Mouse (Mus musculus) left cerebral cortex, adult 2 months (tissue): ENCODE results near the gene Irf2. TPM values are rescaled to one million over a fixed set of nuclear protein-coding genes. Genes with fewer than 3 reads are reported as not detected.

Experiments used
- DNase-seq, 2 experiments: peaks; one replicate each; pipeline ENCODE4 v3.0.0; 2021 to 2022; ENCODE audit warnings: low spot score in 2 of 2, mixed read lengths in 1 of 2; ENCODE audit errors: extremely low spot score in 1 of 2
- H3K27ac ChIP-seq: fragments of 200-600 bp; 2 replicates; pipeline ENCODE4 v1.8.1; 2022
- H3K4me3 ChIP-seq: fragments of 200-600 bp; 2 replicates; pipeline ENCODE4 v1.8.1; 2022
- CTCF ChIP-seq: fragments of 200-600 bp; IDR thresholded peaks from 2 replicates; pipeline ENCODE4 v1.8.1; 2022; ENCODE audit warnings: antibody characterized with exemption, mild to moderate bottlenecking, moderate library complexity
- intact Hi-C: fragments of 180-260 bp; cut with DNase I; formaldehyde crosslinking; loops from one replicate; pipeline ENCODE4 v1.15.1; 2025
- total RNA-seq, 2 experiments: library from RNA; stranded (reverse); gene quantifications; 2 replicates each; pipeline ENCODE4 v1.2.3; 2021

Gene Irf2
- total RNA-seq, 2 experiments from 2014 or later: 70.7 to 79.6 TPM

DNA sequence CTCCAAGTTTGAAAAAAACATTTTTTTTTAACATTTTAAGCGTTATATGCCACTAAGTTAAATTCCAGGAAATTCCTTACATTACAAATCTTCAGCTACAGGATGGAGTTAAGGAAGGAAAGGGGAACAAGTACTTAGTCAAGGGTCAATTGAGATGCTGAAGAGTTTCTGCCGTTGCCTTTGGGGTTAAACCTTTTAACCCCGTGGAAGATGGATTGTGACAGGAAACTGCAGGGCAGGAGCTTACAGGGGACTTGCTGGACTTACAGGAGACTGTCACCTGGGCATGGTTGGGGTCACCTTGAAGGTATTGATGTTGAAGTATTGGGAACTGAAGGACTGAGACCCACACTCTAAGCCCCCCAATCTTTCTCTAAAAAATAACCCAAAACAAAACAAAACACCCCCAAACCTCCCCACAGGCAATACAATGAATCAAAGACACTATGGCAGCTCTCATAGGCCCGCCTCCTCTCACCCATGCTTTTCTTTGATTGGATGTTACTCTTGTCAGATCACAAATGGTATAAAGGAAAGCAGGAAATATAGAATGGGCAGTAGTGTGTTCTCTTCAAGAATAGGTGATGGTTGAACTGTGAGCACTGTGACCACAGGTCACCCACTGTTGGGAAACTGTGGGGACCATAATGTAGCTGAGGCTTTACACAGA, 7.9 kb downstream of the Irf2 start:
- intact Hi-C loops: no loop called here
- no peak for TF ChIP-seq CTCF
- Histone ChIP-seq H3K4me3 (no peak overlapping the region), H3K27ac (no peak overlapping the region)
- DNase-seq: no peak

- no peak for TF ChIP-seq CTCF
- no peak overlapping the region for H3K27ac ChIP-seq
- no peak for DNase-seq
- no peak overlapping the region for H3K4me3 ChIP-seq
- intact Hi-C loops: no loop called here
These were observed 10.5 kb downstream of the Irf2 start for GRCm38 (mm10) chr8:46750000-46750399.

DNA sequence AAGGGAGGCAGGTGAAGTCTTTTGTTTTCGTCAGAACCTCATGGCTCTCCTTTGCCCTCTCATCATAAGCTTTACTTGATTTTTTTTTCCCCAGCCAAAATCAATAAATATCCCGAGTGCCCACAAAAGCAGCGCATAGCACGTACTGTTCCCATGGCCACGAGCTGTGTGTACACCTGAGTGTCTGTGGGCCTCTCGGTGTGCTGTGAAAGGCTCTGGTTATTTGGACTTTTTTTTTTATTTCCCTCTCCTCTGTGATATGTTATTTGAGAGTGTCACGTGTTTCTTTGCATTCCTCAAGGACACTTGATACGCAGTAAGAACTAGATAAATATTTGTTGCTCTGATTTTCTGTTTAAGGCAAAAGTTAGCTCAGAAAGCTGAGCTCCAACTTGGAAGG, 11.0 kb downstream of the Irf2 start:
- no peak for TF ChIP-seq CTCF
- no peak overlapping the region for H3K4me3 ChIP-seq

GRCm38 (mm10) chr8:46751151-46751550, 11.6 kb downstream of the Irf2 start:
- H3K4me3 ChIP-seq: no peak overlapping the region
- DNase-seq: no peak
- intact Hi-C loops: no loop called here
- H3K27ac ChIP-seq: no peak overlapping the region
- no peak for TF ChIP-seq CTCF

More for the DNA sequence above, 11.0 kb downstream of the Irf2 start:
- H3K27ac ChIP-seq: no peak overlapping the region
- intact Hi-C loops: no loop called here
- no peak for DNase-seq

DNA sequence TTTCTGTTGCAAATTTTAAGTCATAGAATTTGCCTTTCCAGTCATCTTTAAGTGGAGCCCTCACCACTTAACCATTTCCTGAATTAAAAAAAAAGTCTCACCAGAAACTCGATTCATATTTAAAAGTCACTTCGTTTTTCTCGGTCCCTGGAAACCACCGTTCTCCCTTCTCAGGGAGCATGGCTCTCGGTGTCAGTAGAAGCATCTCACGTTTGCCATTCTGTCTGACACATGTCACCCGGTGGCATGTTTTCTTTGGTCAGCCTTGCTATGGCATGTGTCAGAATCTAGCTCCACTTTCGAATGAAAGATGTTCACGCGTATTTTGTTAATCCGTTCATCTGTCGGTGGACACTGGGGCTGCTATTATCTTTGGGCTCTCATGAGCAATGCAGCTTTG, 13.5 kb downstream of the Irf2 start:
- intact Hi-C loops: no loop called here
- TF ChIP-seq CTCF: no peak
- no peak for DNase-seq
- H3K4me3 ChIP-seq: no peak overlapping the region
- no peak overlapping the region for H3K27ac ChIP-seq

DNA sequence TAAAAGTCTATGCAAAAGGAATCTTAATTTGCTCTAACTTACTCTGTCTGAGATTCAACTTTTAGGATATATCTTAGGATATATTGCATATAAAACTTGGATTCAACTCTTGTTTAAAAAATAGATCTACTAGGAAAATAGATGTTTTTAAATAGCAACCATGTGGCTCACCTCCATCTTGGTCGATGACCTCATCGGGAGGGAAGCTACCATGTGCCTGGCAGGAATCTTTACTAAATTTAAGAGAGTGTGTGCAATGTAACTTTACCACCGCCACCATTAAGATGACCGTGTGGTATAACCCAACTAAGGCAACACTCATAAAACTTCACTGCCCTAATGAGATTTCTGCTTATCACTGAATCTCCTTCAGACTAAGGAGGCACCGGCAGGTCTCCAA, 14.8 kb downstream of the Irf2 start:
- TF ChIP-seq CTCF: no peak
- intact Hi-C loops: no loop called here
- DNase-seq: no peak
- Histone ChIP-seq H3K27ac (no peak overlapping the region), H3K4me3 (no peak overlapping the region)

DNA sequence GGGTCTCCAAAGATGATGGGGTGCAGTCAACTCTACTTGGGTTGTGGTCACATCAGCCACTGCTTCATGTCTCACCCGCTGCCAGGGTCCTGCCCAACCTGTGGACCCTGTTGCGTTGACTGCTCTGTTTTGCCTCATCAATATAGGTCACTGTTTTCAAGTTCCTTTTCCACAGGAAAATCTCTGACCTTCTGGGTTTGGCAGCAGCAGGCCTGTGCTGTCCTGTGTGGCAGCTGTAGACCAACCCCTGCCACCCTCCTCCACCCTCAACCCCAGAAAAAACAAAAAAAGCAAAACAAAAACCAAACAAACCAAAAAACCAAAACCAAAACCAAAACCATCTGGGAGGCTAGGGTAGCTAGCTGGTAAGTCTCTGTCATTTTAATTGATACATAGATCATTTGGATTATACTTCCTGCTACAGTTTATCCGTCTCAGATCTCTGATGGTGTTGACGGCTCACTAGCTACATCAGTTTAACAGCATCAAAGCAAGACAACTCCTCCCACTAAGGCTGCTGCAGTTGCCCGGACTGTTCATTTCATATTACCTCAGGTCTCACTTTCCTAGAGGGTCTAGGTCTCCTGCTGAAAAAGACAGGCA, 16.3 kb downstream of the Irf2 start:
- TF ChIP-seq CTCF: no peak
- intact Hi-C loops: no loop called here
- Histone ChIP-seq H3K27ac (no peak overlapping the region), H3K4me3 (no peak overlapping the region)
- no peak for DNase-seq

- intact Hi-C loops: no loop called here
- no peak for TF ChIP-seq CTCF
- DNase-seq: no peak
- Histone ChIP-seq H3K4me3 (no peak overlapping the region), H3K27ac (no peak overlapping the region)
These were observed 18.1 kb downstream of the Irf2 start for GRCm38 (mm10) chr8:46757613-46758012.

- H3K27ac ChIP-seq: no peak overlapping the region
- TF ChIP-seq CTCF: no peak
- intact Hi-C loops: no loop called here
- DNase-seq: no peak
- H3K4me3 ChIP-seq: no peak overlapping the region
These were observed 18.6 kb downstream of the Irf2 start for GRCm38 (mm10) chr8:46758131-46758530.

GRCm38 (mm10) chr8:46758676-46759075, 19.1 kb downstream of the Irf2 start:
- DNase-seq: no peak
- intact Hi-C loops: no loop called here
- no peak for TF ChIP-seq CTCF
- Histone ChIP-seq H3K4me3 (no peak overlapping the region), H3K27ac (no peak overlapping the region)

DNA sequence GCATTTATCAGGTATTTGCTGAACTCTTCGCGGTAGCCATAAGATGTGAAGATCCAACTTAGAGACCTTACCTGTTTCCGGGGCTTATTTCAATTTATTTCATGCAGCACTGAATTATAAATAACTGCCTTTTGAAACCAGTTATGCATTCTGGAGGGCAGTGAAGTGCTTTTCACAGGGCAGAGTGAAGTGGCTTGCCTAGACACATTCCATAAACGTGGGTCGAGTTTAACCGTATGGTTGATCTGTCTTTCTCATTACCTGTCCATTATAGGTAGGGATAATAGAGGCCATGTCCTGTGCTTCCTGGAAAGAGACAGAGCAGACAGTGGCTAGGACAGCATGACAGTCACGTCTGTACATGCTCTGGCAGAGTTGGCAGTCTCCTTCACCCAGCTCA, 20.0 kb downstream of the Irf2 start:
- no peak for DNase-seq
- H3K4me3 ChIP-seq: no peak overlapping the region
- no peak overlapping the region for H3K27ac ChIP-seq
- intact Hi-C loops: no loop called here
- TF ChIP-seq CTCF: no peak

DNA sequence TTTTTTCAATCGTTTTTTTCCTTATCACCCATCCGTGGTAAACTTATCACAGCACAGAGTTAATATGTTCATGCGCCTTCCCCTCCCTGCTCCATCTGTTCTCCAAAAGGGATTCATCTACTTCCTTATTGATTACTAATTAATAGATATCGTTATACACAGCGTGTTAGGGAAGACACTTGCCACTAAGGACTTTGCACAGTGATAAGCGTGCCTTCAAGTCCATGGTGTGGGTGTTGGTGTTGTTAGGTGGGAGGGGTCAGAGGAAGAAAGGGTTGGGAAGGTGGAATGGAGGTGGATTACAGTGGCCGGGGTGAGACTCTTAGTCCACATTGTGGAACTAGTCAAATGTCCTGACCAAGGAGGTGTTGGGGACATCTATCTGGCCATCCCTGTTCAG, 21.2 kb downstream of the Irf2 start:
- intact Hi-C loops: no loop called here
- no peak for TF ChIP-seq CTCF
- no peak for DNase-seq

DNA sequence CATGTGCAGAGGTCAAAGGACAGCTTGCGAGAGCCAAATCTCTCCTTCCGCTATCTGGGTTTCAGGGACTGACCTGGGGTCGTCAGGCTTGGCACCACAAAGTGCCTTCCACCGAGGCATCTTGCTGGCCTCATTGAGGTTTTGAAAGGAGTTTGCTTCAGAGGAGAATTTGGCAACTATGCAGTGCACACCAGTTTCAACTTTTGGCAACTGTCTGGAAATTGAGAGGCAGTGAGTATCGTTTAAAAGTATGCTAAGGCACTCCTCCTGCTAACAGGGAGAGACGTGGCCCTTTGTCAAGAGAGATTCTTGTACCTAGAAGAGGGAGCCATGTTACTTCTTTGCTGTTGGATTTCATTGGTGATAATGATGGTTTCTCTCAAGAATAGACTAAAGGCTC, 21.9 kb downstream of the Irf2 start:
- no peak for DNase-seq
- Histone ChIP-seq H3K4me3 (no peak overlapping the region), H3K27ac (no peak overlapping the region)
- TF ChIP-seq CTCF: no peak
- intact Hi-C loops: no loop called here

More for the DNA sequence above, 21.2 kb downstream of the Irf2 start:
- Histone ChIP-seq H3K27ac (no peak overlapping the region), H3K4me3 (no peak overlapping the region)
